Mouse (Mus musculus) CH12.LX (cell line): ENCODE data around the gene Cct3. TPM values are rescaled to one million over a fixed set of nuclear protein-coding genes. Genes with fewer than 3 reads are reported as not detected.

ENCODE experiments used
- DNase-seq: peaks from one replicate; pipeline ENCODE4 v3.0.0-alpha.2; 2013; ENCODE audit errors: extremely low read depth
- H3K27ac ChIP-seq: 2 replicates; pipeline ENCODE4 v1.5.1; 2012; ENCODE audit warnings: low read depth, mild to moderate bottlenecking, control low read depth, moderate library complexity; ENCODE audit not compliant: insufficient read depth
- H3K27me3 ChIP-seq: replicated peaks from 2 replicates; pipeline ENCODE3; 2012; ENCODE audit warnings: inconsistent platforms
- H3K36me3 ChIP-seq, 2 experiments: replicated peaks in 1 of 2; 2 replicates each; pipeline versions ENCODE3 to v1.6.1; 2012; ENCODE audit warnings: inconsistent platforms in 1 of 2, low read length in 1 of 2, mild to moderate bottlenecking in 1 of 2, mixed read lengths in 1 of 2, moderate library complexity in 1 of 2; ENCODE audit not compliant: control insufficient read depth in 1 of 2, insufficient read depth in 1 of 2
- H3K4me1 ChIP-seq, 2 experiments: 2 replicates each; pipeline ENCODE4 v1.6.1; 2012; ENCODE audit warnings: inconsistent platforms in 1 of 2, moderate library complexity in 1 of 2; ENCODE audit not compliant: insufficient read depth in 2 of 2, control insufficient read depth in 1 of 2
- H3K4me2 ChIP-seq: 2 replicates; pipeline ENCODE4 v1.6.1; 2012; ENCODE audit warnings: low read depth, mild to moderate bottlenecking, control low read depth; ENCODE audit not compliant: poor library complexity, insufficient read depth, severe bottlenecking
- H3K4me3 ChIP-seq, 3 experiments: fragments of 150-350 bp in 1 of 3; sonication (generic) in 1 of 3; replicated peaks in 1 of 3; 2 replicates each; pipeline versions ENCODE3 to v1.5.1; 2011 to 2012; ENCODE audit warnings: low read depth in 2 of 3, low read length in 2 of 3, mild to moderate bottlenecking in 2 of 3, moderate library complexity in 2 of 3, control low read depth in 1 of 3, improper control_type of control experiment in 1 of 3, inconsistent platforms in 1 of 3, mixed read lengths in 1 of 3; ENCODE audit not compliant: poor library complexity in 1 of 3
- H3K79me2 ChIP-seq: replicated peaks from 2 replicates; pipeline ENCODE4 v1.6.1; 2012; ENCODE audit warnings: mild to moderate bottlenecking, moderate library complexity; ENCODE audit not compliant: control insufficient read depth, poor library complexity, insufficient read depth, severe bottlenecking; ENCODE audit errors: extremely low read depth
- H3K9ac ChIP-seq: 2 replicates; pipeline ENCODE4 v1.6.1; 2012; ENCODE audit warnings: low read depth, mild to moderate bottlenecking, control low read depth, moderate library complexity; ENCODE audit not compliant: insufficient read depth
- H3K9me3 ChIP-seq: replicated peaks from 2 replicates; pipeline ENCODE3; 2012; ENCODE audit warnings: low read length, inconsistent platforms, mixed read lengths
- CTCF ChIP-seq, 2 experiments: IDR thresholded peaks in 1 of 2; conservative IDR thresholded peaks in 1 of 2; 2 replicates each; pipeline ENCODE4 v1.5.1; 2011 to 2012; ENCODE audit warnings: low read depth in 2 of 2, low read length in 2 of 2, improper control_type of control experiment in 1 of 2, inconsistent platforms in 1 of 2, mild to moderate bottlenecking in 1 of 2, moderate library complexity in 1 of 2
- ETS1 ChIP-seq: conservative IDR thresholded peaks from 2 replicates; pipeline ENCODE4 v1.6.1; 2012; ENCODE audit warnings: low read depth, mild to moderate bottlenecking, inconsistent platforms, low read length, improper control_type of control experiment, moderate library complexity
- MAFK ChIP-seq: IDR thresholded peaks from 2 replicates; pipeline ENCODE4 v1.6.1; 2011; ENCODE audit warnings: low read length, improper control_type of control experiment; ENCODE audit not compliant: insufficient replicate concordance
- MAX ChIP-seq: IDR thresholded peaks from 2 replicates; pipeline ENCODE4 v1.6.1; 2011; ENCODE audit warnings: low read length, improper control_type of control experiment
- MYC ChIP-seq: IDR thresholded peaks from 2 replicates; pipeline ENCODE4 v1.6.1; 2011; ENCODE audit warnings: low read depth, mild to moderate bottlenecking, improper control_type of control experiment, low read length
- NELFE ChIP-seq: IDR thresholded peaks from 2 replicates; pipeline ENCODE4 v1.6.1; 2011; ENCODE audit warnings: low read depth, low read length, improper control_type of control experiment
- PAX5 ChIP-seq: IDR thresholded peaks from 2 replicates; pipeline ENCODE4 v1.6.1; 2012; ENCODE audit warnings: low read length, inconsistent platforms, mixed read lengths
- RAD21 ChIP-seq: IDR thresholded peaks from 2 replicates; pipeline ENCODE4 v1.6.1; 2011; ENCODE audit warnings: low read depth, mild to moderate bottlenecking, low read length, improper control_type of control experiment, moderate library complexity
- RCOR1 ChIP-seq: conservative IDR thresholded peaks from 2 replicates; pipeline ENCODE4 v1.6.1; 2012; ENCODE audit warnings: low read depth, mild to moderate bottlenecking, inconsistent platforms, low read length, improper control_type of control experiment
- SIN3A ChIP-seq: IDR thresholded peaks from 2 replicates; pipeline ENCODE4 v1.6.1; 2012; ENCODE audit warnings: low read length, improper control_type of control experiment, inconsistent platforms
- SMC3 ChIP-seq: IDR thresholded peaks from 2 replicates; pipeline ENCODE4 v1.6.1; 2011; ENCODE audit warnings: low read depth, low read length, improper control_type of control experiment
- UBTF ChIP-seq: IDR thresholded peaks from 2 replicates; pipeline ENCODE4 v1.6.1; 2012; ENCODE audit warnings: low read depth, mild to moderate bottlenecking, inconsistent platforms, low read length, improper control_type of control experiment, moderate library complexity
- ZKSCAN1 ChIP-seq: IDR thresholded peaks from 2 replicates; pipeline ENCODE4 v1.6.1; 2012; ENCODE audit warnings: low read depth, inconsistent platforms, low read length, improper control_type of control experiment, borderline replicate concordance
- ZMIZ1 ChIP-seq: IDR thresholded peaks from 2 replicates; pipeline ENCODE4 v1.6.1; 2012; ENCODE audit warnings: low read depth, mild to moderate bottlenecking, inconsistent platforms, low read length, improper control_type of control experiment
- dilution Hi-C: fragments of 300-500 bp; cut with MboI; formaldehyde crosslinking; loops from 2 replicates; pipeline ENCODE4 v1.14.3; 2020; ENCODE audit warnings: low sequenced_read_pairs; ENCODE audit not compliant: extremely low pct_unique_long_range_greater_than_20kb, extremely low pct_ligation_motif_present
- in situ Hi-C: fragments of 300-500 bp; cut with MboI; formaldehyde crosslinking; loops from 3 replicates; pipeline ENCODE4 v1.14.3; 2019; ENCODE audit warnings: low sequenced_read_pairs, low pct_ligation_motif_present, low pct_unique_long_range_greater_than_20kb, mixed read lengths
- polyA plus RNA-seq: library from polyadenylated mRNA; unstranded; fragments of >175 nt; gene quantifications from 2 replicates; pipeline ENCODE4 v1.2.1, GENCODE M21; 2012; ENCODE audit warnings: low read depth; ENCODE audit not compliant: insufficient read length
- total RNA-seq, 2 experiments: library from RNA; depleted of rRNA; stranded (reverse); fragments of 300-350 nt in 1 of 2; fragments of >200 nt in 1 of 2; gene quantifications; 2 replicates each; pipeline ENCODE4 v1.2.3; 2012 to 2014

The Cct3 gene
- total and polyA plus RNA-seq, 3 experiments = 546 to 755 (median 742) TPM

DNA sequence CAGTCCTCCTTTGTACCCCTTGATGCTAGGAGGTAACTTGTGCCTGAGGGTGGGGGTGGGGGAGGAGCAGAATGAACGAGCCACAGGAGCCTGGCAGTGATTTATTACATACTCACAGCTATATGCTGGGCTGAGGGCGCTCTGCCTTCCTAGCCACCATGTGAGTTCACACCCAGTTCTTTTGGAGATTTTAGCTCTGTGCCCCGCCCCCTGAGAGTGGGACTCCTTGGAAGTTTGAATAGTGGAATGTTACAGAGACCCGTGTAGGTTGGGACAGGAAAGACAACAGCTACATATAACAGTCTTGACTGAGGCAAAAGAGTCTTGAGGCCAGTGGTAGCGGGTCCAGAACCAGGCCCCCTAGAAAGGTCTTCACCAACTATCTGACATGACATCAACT, 32.0 kb downstream of the Cct3 start:
- peaks cover 26 to 64% of the 10 kb centered on the region in 2 experiments for H3K36me3 ChIP-seq
- no peak overlapping the region for H3K4me2 ChIP-seq
- in situ Hi-C loops (no loop called here), dilution Hi-C loops (no loop called here)
- H3K27ac ChIP-seq = no peak overlapping the region
- H3K9me3 ChIP-seq = no peaks in the 10 kb centered on the region
- DNase-seq = no peak
- no peaks in the 10 kb centered on the region; the same call in 1 of the 2 replicates for H3K79me2 ChIP-seq
- H3K4me3 ChIP-seq = no peak overlapping the region
- H3K4me1 ChIP-seq = peaks cover 10 to 25% of the 10 kb centered on the region in 2 experiments
- no peaks in the 10 kb centered on the region for H3K27me3 ChIP-seq
- H3K9ac ChIP-seq = no peak overlapping the region
- no peak for TF ChIP-seq MAFK
- TF ChIP-seq MAX = no peak
- no peak for TF ChIP-seq UBTF
- TF ChIP-seq, all 38 proteins: peak for 0

DNA sequence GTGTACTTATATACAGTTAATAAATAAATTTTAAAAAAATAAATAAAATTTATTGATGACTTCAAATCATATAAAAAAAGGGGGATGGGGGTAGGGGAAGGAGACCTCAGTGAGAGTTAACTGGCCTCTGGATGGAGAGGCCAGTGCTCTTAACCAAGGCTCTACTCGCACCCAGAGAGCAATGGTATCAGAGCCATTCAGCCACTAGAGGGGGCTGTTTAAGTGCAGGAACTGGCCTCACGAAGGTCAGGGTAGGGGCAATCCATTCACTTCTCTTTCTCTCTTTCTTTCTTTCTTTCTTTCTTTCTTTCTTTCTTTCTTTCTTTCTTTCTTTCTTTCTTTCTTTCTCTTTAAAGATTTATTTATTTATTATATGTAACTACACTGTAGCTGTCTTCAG, 34.4 kb downstream of the Cct3 start:
- dilution Hi-C loops = no loop called here
- H3K36me3 ChIP-seq = peaks cover 26 to 57% of the 10 kb centered on the region in 2 experiments

GRCm38 (mm10) chr3:88334029-88334658, 37.2 kb downstream of the Cct3 start:
- in situ Hi-C loops = loop anchor here (5.0 kb wide), 1 partner anchor 37 kb away; the partner anchor contains the start of genes Cct3 and Tsacc
- TF ChIP-seq CTCF (conservative IDR thresholded peaks at IDR 0.05 in 1 of 2, IDR thresholded peaks at IDR 0.05 in 1 of 2; ENCODE audit: low read depth in 2 of 2, low read length in 2 of 2) (no peak), MAX (no peak), RCOR1 (no peak)
- Histone ChIP-seq H3K4me2 (peak overlapping the region; percentile 47; the same call in 1 of the 2 replicates), H3K79me2 (peaks cover 29% of the 10 kb centered on the region), H3K27ac (peak overlapping the region; percentile 10; the same call in 1 of the 2 replicates), H3K9me3 (no peaks in the 10 kb centered on the region), H3K36me3 (peaks cover 13 to 39% of the 10 kb centered on the region in 2 experiments), H3K27me3 (no peaks in the 10 kb centered on the region), H3K4me1 (peaks cover 16 to 34% of the 10 kb centered on the region in 2 experiments), H3K9ac (no peak overlapping the region), H3K4me3 (peak overlapping the region in 1 of 3 experiments; percentile 10)
- DNase-seq = no peak
- dilution Hi-C loops = no loop called here

More for the DNA sequence above, 34.4 kb downstream of the Cct3 start:
- TF ChIP-seq CTCF (conservative IDR thresholded peaks at IDR 0.05 in 1 of 2, IDR thresholded peaks at IDR 0.05 in 1 of 2; ENCODE audit: low read depth in 2 of 2, low read length in 2 of 2) (peak; percentile 63 to 80), SIN3A (no peak), PAX5 (no peak), NELFE (no peak), MYC (no peak), ZMIZ1 (no peak), ETS1 (no peak), RAD21 (peak; percentile 49), SMC3 (peak; percentile 36), ZKSCAN1 (no peak)
- H3K27me3 ChIP-seq = no peaks in the 10 kb centered on the region
- H3K4me1 ChIP-seq = peaks cover 15 to 21% of the 10 kb centered on the region in 2 experiments
- no peak overlapping the region for H3K27ac ChIP-seq
- H3K4me3 ChIP-seq = no peak overlapping the region
- peaks cover 4% of the 10 kb centered on the region; the same call in 1 of the 2 replicates for H3K79me2 ChIP-seq
- H3K9ac ChIP-seq = no peak overlapping the region
- peak; percentile 68 for DNase-seq
- H3K9me3 ChIP-seq = no peaks in the 10 kb centered on the region
- H3K4me2 ChIP-seq = no peak overlapping the region
- in situ Hi-C loops = loop anchor here (5.0 kb wide), 1 partner anchor 34 kb away; the partner anchor contains the start of genes Cct3 and Tsacc
